Mouse (Mus musculus): ENCODE measurements around the gene Plcg2. TPM values are rescaled to one million over a fixed set of nuclear protein-coding genes. Genes with fewer than 3 reads are reported as not detected.

Plcg2 gene
- polyA plus RNA-seq, 2 experiments = 3.2 to 3.6 TPM

GRCm38 (mm10) chr8:117604101-117604500, 106.0 kb downstream of the Plcg2 start:
- ATAC-seq (ENCODE audit: low FRiP score, low read depth) (no peak), DNase-seq (ENCODE audit: low spot score) (no peak)
- Histone ChIP-seq H3K36me3 (ENCODE audit: control insufficient read depth, insufficient read depth, low read length) (no peaks in the 10 kb centered on the region), H3K27ac (replicated peaks; ENCODE audit: low read depth, low read length) (no peak overlapping the region), H3K9ac (ENCODE audit: low read depth, low read length, severe bottlenecking) (no peak overlapping the region), H3K4me1 (ENCODE audit: control insufficient read depth, insufficient read depth, low read length) (no peaks in the 10 kb centered on the region), H3K9me3 (ENCODE audit: control insufficient read depth, low read length) (no peaks in the 10 kb centered on the region), H3K4me3 (replicated peaks; ENCODE audit: low read length) (no peak overlapping the region), H3K27me3 (ENCODE audit: control insufficient read depth, insufficient read depth, low read length) (no peaks in the 10 kb centered on the region), H3K4me2 (replicated peaks; ENCODE audit: low read depth, low read length, severe bottlenecking) (no peak overlapping the region)
- WGBS = 83% methylated on average over 12 of the region's 12 CpGs
- TF ChIP-seq POLR2A (IDR thresholded peaks at IDR 0.05; ENCODE audit: borderline replicate concordance, extremely low read depth, insufficient read depth, insufficient read length) = no peak

GRCm38 (mm10) chr8:117604671-117605070, 106.6 kb downstream of the Plcg2 start:
- no peak overlapping the region for H3K27ac ChIP-seq (replicated peaks; ENCODE audit: low read depth, low read length)
- ATAC-seq (ENCODE audit: low FRiP score, low read depth) = no peak
- no peaks in the 10 kb centered on the region for H3K9me3 ChIP-seq (ENCODE audit: control insufficient read depth, low read length)
- no peaks in the 10 kb centered on the region for H3K27me3 ChIP-seq (ENCODE audit: control insufficient read depth, insufficient read depth, low read length)
- no peaks in the 10 kb centered on the region for H3K36me3 ChIP-seq (ENCODE audit: control insufficient read depth, insufficient read depth, low read length)
- WGBS = 85% methylated on average over 14 of the region's 14 CpGs
- H3K4me3 ChIP-seq (replicated peaks; ENCODE audit: low read length) = no peak overlapping the region
- no peak for DNase-seq (ENCODE audit: low spot score)
- H3K9ac ChIP-seq (ENCODE audit: low read depth, low read length, severe bottlenecking) = no peak overlapping the region
- TF ChIP-seq POLR2A (IDR thresholded peaks at IDR 0.05; ENCODE audit: borderline replicate concordance, extremely low read depth, insufficient read depth, insufficient read length) = no peak
- H3K4me1 ChIP-seq (ENCODE audit: control insufficient read depth, insufficient read depth, low read length) = no peaks in the 10 kb centered on the region
- no peak overlapping the region for H3K4me2 ChIP-seq (replicated peaks; ENCODE audit: low read depth, low read length, severe bottlenecking)

- TF ChIP-seq POLR2A (IDR thresholded peaks at IDR 0.05; ENCODE audit: borderline replicate concordance, extremely low read depth, insufficient read depth, insufficient read length) = no peak
- Histone ChIP-seq H3K4me2 (replicated peaks; ENCODE audit: low read depth, low read length, severe bottlenecking) (no peak overlapping the region), H3K27me3 (ENCODE audit: control insufficient read depth, insufficient read depth, low read length) (no peaks in the 10 kb centered on the region), H3K27ac (replicated peaks; ENCODE audit: low read depth, low read length) (no peak overlapping the region), H3K4me1 (ENCODE audit: control insufficient read depth, insufficient read depth, low read length) (no peaks in the 10 kb centered on the region), H3K9me3 (ENCODE audit: control insufficient read depth, low read length) (no peaks in the 10 kb centered on the region), H3K36me3 (ENCODE audit: control insufficient read depth, insufficient read depth, low read length) (no peaks in the 10 kb centered on the region), H3K9ac (ENCODE audit: low read depth, low read length, severe bottlenecking) (no peak overlapping the region), H3K4me3 (replicated peaks; ENCODE audit: low read length) (no peak overlapping the region)
- 87% methylated on average over 8 of the region's 8 CpGs for WGBS
- DNase-seq (ENCODE audit: low spot score) = no peak
- no peak for ATAC-seq (ENCODE audit: low FRiP score, low read depth)
These were observed 107.1 kb downstream of the Plcg2 start for GRCm38 (mm10) chr8:117605201-117605600.

DNA sequence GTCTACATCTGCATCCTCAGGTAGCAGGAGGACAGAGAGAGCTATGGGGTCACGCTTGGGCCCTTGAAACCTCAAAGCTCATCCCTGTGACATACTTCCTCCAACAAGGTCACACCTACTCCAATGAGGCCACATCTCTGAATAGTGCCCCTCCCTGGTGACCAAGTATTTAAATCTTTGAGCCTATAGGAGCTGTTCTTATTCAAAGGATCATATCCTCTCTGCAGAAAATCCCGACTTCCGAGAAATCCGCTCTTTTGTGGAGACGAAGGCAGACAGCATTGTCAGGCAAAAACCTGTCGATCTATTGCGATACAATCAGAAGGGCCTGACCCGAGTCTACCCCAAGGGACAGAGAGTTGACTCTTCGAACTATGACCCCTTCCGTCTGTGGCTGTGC, 112.4 kb downstream of the Plcg2 start:
- H3K27me3 ChIP-seq (ENCODE audit: control insufficient read depth, insufficient read depth, low read length) = no peaks in the 10 kb centered on the region
- WGBS = 90% methylated on average over 10 of the region's 10 CpGs
- H3K27ac ChIP-seq (replicated peaks; ENCODE audit: low read depth, low read length) = no peak overlapping the region
- no peak overlapping the region for H3K4me3 ChIP-seq (replicated peaks; ENCODE audit: low read length)
- no peaks in the 10 kb centered on the region for H3K36me3 ChIP-seq (ENCODE audit: control insufficient read depth, insufficient read depth, low read length)
- ATAC-seq (ENCODE audit: low FRiP score, low read depth) (no peak), DNase-seq (ENCODE audit: low spot score) (no peak)
- H3K9me3 ChIP-seq (ENCODE audit: control insufficient read depth, low read length) = no peaks in the 10 kb centered on the region
- H3K9ac ChIP-seq (ENCODE audit: low read depth, low read length, severe bottlenecking) = no peak overlapping the region
- no peak for TF ChIP-seq POLR2A (IDR thresholded peaks at IDR 0.05; ENCODE audit: borderline replicate concordance, extremely low read depth, insufficient read depth, insufficient read length)
- H3K4me1 ChIP-seq (ENCODE audit: control insufficient read depth, insufficient read depth, low read length) = no peaks in the 10 kb centered on the region
- H3K4me2 ChIP-seq (replicated peaks; ENCODE audit: low read depth, low read length, severe bottlenecking) = no peak overlapping the region

- Histone ChIP-seq H3K4me3 (replicated peaks; ENCODE audit: low read length) (no peak overlapping the region), H3K36me3 (ENCODE audit: control insufficient read depth, insufficient read depth, low read length) (no peaks in the 10 kb centered on the region), H3K9me3 (ENCODE audit: control insufficient read depth, low read length) (0 out of 2 replicates have a peak, but pooled peaks cover 4% of the 10 kb centered on the region), H3K4me2 (replicated peaks; ENCODE audit: low read depth, low read length, severe bottlenecking) (no peak overlapping the region), H3K9ac (ENCODE audit: low read depth, low read length, severe bottlenecking) (no peak overlapping the region), H3K27ac (replicated peaks; ENCODE audit: low read depth, low read length) (no peak overlapping the region), H3K4me1 (ENCODE audit: control insufficient read depth, insufficient read depth, low read length) (no peaks in the 10 kb centered on the region), H3K27me3 (ENCODE audit: control insufficient read depth, insufficient read depth, low read length) (no peaks in the 10 kb centered on the region)
- WGBS = 79% methylated on average over 12 of the region's 12 CpGs
- DNase-seq (ENCODE audit: low spot score) (no peak), ATAC-seq (ENCODE audit: low FRiP score, low read depth) (no peak)
- no peak for TF ChIP-seq POLR2A (IDR thresholded peaks at IDR 0.05; ENCODE audit: borderline replicate concordance, extremely low read depth, insufficient read depth, insufficient read length)
These were observed 114.8 kb downstream of the Plcg2 start for GRCm38 (mm10) chr8:117612861-117613260.
